Comparison of ENCODE assay signal across 8 mouse cellular contexts in genomic region chr14:118713869-118714268, GRCm38 (mm10). TPM values are rescaled to one million over a fixed set of nuclear protein-coding genes. Genes with fewer than 3 reads are reported as not detected.
A peak's percentile ranks its signal among the peaks of the same experiment; 100 is the strongest.
DNase-seq lines count a peak whose midpoint lies in the region; ATAC-seq and TF ChIP-seq lines count a peak whose summit lies in the region.

No protein-coding gene starts in this region.

- TF ChIP-seq CTCF in lung, embryonic 14.5 days (IDR thresholded peaks at IDR 0.05; ENCODE audit: low read depth) = no peak

- DNase-seq in lung, embryonic 14.5 days = no peak
- DNase-seq in lung, postnatal 4 days = no peak
- DNase-seq in limb, embryonic 11.5 days (ENCODE audit: low spot score) = no peak
- DNase-seq in cerebellum, adult 8-10 months = no peak
- no peak for DNase-seq in ovary, postnatal 36 days (ENCODE audit: low spot score)

- peaks cover 10% of the 10 kb centered on the region; the same call in 1 of the 2 replicates for H3K4me1 ChIP-seq in lung, embryonic 14.5 days (ENCODE audit: insufficient read depth)
- peaks cover 23% of the 10 kb centered on the region for H3K4me1 ChIP-seq in forebrain, embryonic 12.5 days
- peaks cover 16% of the 10 kb centered on the region for H3K4me1 ChIP-seq in limb, embryonic 11.5 days (ENCODE audit: control insufficient read depth, insufficient read depth, low read length)
- H3K4me1 ChIP-seq in neural tube, embryonic 15.5 days = peaks cover 23% of the 10 kb centered on the region

- H3K27ac ChIP-seq in lung, embryonic 14.5 days (ENCODE audit: low read depth) = no peak overlapping the region
- H3K27ac ChIP-seq in forebrain, embryonic 12.5 days = no peak overlapping the region
- H3K27ac ChIP-seq in limb, embryonic 11.5 days (replicated peaks; ENCODE audit: low read depth, low read length) = no peak overlapping the region
- H3K27ac ChIP-seq in neural tube, embryonic 15.5 days (replicated peaks) = no peak overlapping the region

- WGBS in lung, embryonic 14.5 days = 15% methylated on average over 8 of the region's 8 CpGs
- WGBS in forebrain, embryonic 12.5 days = 14% methylated on average over 8 of the region's 8 CpGs
- 5% methylated on average over 8 of the region's 8 CpGs for WGBS in limb, embryonic 11.5 days
- 9% methylated on average over 8 of the region's 8 CpGs for WGBS in neural tube, embryonic 15.5 days

- ATAC-seq in lung, embryonic 14.5 days (ENCODE audit: insufficient read depth) = no peak
- no peak for ATAC-seq in forebrain, embryonic 12.5 days (ENCODE audit: low FRiP score)
- ATAC-seq in limb, embryonic 11.5 days (ENCODE audit: insufficient number of reproducible peaks, low FRiP score, low TSS enrichment, low read depth) = no peak
- no peak for ATAC-seq in neural tube, embryonic 15.5 days (ENCODE audit: low FRiP score)
- ATAC-seq in erythroblast, adult 5-6 weeks (replicated peaks; ENCODE audit: low FRiP score, poor library complexity, severe bottlenecking) = no peak

- H3K4me3 ChIP-seq in lung, embryonic 14.5 days (ENCODE audit: low read depth, low read length) = peak overlapping the region; percentile 22; the same call in 1 of the 2 replicates
- peak overlapping the region; percentile 27; the same call in 1 of the 2 replicates for H3K4me3 ChIP-seq in forebrain, embryonic 12.5 days (replicated peaks)
- no peak overlapping the region for H3K4me3 ChIP-seq in limb, embryonic 11.5 days (ENCODE audit: low read depth, low read length)
- peak overlapping the region; percentile 36 for H3K4me3 ChIP-seq in neural tube, embryonic 15.5 days (replicated peaks)

- no peaks in the 10 kb centered on the region for H3K9me3 ChIP-seq in lung, embryonic 14.5 days (ENCODE audit: low read depth, low read length)
- H3K9me3 ChIP-seq in forebrain, embryonic 12.5 days = no peaks in the 10 kb centered on the region
- no peaks in the 10 kb centered on the region for H3K9me3 ChIP-seq in limb, embryonic 11.5 days (ENCODE audit: control insufficient read depth, low read length)
- H3K9me3 ChIP-seq in neural tube, embryonic 15.5 days (replicated peaks) = no peaks in the 10 kb centered on the region

- no peaks in the 10 kb centered on the region for H3K27me3 ChIP-seq in lung, embryonic 14.5 days (ENCODE audit: insufficient read depth, low read length)
- peaks cover 44% of the 10 kb centered on the region for H3K27me3 ChIP-seq in forebrain, embryonic 12.5 days
- H3K27me3 ChIP-seq in limb, embryonic 11.5 days (ENCODE audit: control insufficient read depth, insufficient read depth, low read length) = peaks cover 4% of the 10 kb centered on the region; the same call in 1 of the 2 replicates
- no peaks in the 10 kb centered on the region for H3K27me3 ChIP-seq in neural tube, embryonic 15.5 days (replicated peaks)

- peak overlapping the region; percentile 63 for H3K4me2 ChIP-seq in lung, embryonic 14.5 days
- peak overlapping the region; percentile 57 for H3K4me2 ChIP-seq in forebrain, embryonic 12.5 days
- peak overlapping the region; percentile 47 for H3K4me2 ChIP-seq in limb, embryonic 11.5 days (ENCODE audit: low read depth, severe bottlenecking)
- H3K4me2 ChIP-seq in neural tube, embryonic 15.5 days = peak overlapping the region; percentile 60

- H3K9ac ChIP-seq in lung, embryonic 14.5 days = no peak overlapping the region
- peak overlapping the region; percentile 30; the same call in 1 of the 2 replicates for H3K9ac ChIP-seq in forebrain, embryonic 12.5 days
- H3K9ac ChIP-seq in limb, embryonic 11.5 days (ENCODE audit: low read length) = no peak overlapping the region
- peak overlapping the region; percentile 37 for H3K9ac ChIP-seq in neural tube, embryonic 15.5 days (replicated peaks)

- no peaks in the 10 kb centered on the region for H3K36me3 ChIP-seq in lung, embryonic 14.5 days (ENCODE audit: insufficient read depth)
- no peaks in the 10 kb centered on the region for H3K36me3 ChIP-seq in forebrain, embryonic 12.5 days (replicated peaks)
- no peaks in the 10 kb centered on the region for H3K36me3 ChIP-seq in limb, embryonic 11.5 days (ENCODE audit: control insufficient read depth, insufficient read depth, low read length)
- no peaks in the 10 kb centered on the region for H3K36me3 ChIP-seq in neural tube, embryonic 15.5 days

RNA-seq across cellular contexts. Expression of gene Abcc4, which starts 7.8 kb away (rescaled TPM):
- 2.8 and 3.5 TPM in 2 replicates for polyA plus RNA-seq in lung, embryonic 14.5 days (2014; fragmentation: Nextera tagmentation; extraction: Ambion mirVana)
- polyA plus RNA-seq in forebrain, embryonic 12.5 days (2016; fragmentation: Nextera tagmentation; extraction: Ambion mirVana) = 2.1 and 2.4 TPM in 2 replicates
- 2.9 TPM in 2 replicates for polyA plus RNA-seq in limb, embryonic 11.5 days (2014; fragmentation: Nextera tagmentation; extraction: Ambion mirVana)
- 3.1 and 3.2 TPM in 2 replicates for polyA plus RNA-seq in neural tube, embryonic 15.5 days (2015; fragmentation: Nextera tagmentation; extraction: Ambion mirVana)
- total RNA-seq in erythroblast, adult 5-6 weeks (2015; ENCODE audit: low replicate concordance) = 12.5 and 14.0 TPM in 2 replicates
- total RNA-seq in erythroblast, adult 5-6 weeks (2017; ENCODE audit: low replicate concordance) = 10.1 and 12.8 TPM in 2 replicates

Comparison
In these comparisons a context has a peak if more than half of its experiments do, and no peak if none do; other contexts are left out.
1. H3K9ac ChIP-seq: peak in forebrain, embryonic 12.5 days (single experiment) and neural tube, embryonic 15.5 days (single experiment); none in lung, embryonic 14.5 days (single experiment) and limb, embryonic 11.5 days (single experiment).
2. Peak in every context shown above with its lines, with median percentiles within 50 percentile points of each other: H3K4me2 ChIP-seq.